Mouse (Mus musculus) frontal cortex, adult 2 months (tissue): ENCODE measurements at regions not wholly inside any gene's neighbourhood (a gene's known extent, or its start where the extent isn't known, plus 50 kb on each side); places are given as distances from the start of the nearest gene placed in this dataset.

Source experiments
- DNase-seq, 2 experiments: peaks; one replicate each; pipeline ENCODE4 v3.0.0; 2022; ENCODE audit warnings: low spot score in 1 of 2; ENCODE audit errors: extremely low spot score in 1 of 2

DNA sequence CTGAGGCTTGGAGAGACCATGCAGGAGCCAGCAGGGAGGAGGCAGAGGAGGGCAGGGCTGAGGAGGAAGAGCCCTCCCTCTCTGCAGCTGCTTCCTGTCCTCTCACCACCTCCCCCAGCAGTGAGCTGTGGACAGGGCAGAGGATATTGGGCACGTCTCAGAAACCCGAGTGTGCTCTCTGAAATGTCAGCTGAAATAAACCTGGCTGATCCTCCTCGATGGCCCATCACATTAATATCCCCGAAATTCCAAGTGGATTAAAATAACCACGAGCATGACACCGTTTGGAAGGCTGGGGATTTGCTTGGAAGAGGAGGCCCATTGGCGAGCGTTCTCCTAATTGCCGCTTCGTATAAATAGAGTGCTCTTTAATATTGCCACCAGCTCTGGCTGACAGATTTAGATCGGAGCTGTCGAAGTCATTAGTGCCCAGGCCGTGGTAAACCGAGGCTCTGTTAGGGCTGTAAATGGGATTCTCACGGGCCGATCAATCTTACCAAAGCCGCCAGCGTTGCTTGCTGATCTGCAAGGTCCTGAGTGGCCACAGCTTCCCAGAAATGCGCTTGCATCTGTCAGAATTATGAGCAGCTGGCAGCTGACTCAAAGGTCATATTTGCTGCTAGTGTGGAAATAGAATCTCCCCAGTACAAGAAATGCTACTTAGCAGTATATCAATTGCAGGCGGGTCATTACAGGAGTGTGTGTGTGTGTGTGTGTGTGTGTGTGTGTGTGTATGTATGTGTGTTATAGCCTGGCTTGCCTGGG, 268.5 kb downstream of the Rplp1 start:
- DNase-seq = no peak

DNA sequence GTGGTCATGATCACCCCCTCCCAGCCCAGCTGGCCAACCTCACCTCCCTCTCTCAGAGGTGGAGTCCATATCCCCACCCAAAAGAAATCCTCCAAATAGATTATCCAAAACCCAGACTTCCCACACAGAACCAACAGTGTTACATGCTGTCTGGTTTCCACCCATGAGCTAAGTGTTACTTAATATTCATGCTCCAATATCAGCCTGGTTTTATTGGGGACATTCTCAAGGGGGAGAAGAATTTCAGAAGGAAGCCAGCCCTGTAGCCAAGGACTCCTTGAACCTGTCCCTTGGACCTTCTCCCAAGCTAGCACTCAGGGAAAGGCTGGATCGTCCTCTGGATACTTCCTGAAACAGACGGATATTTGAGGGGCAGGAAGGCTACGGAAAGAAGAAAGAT, 268.6 kb downstream of the Tle3 start:
- no peak for DNase-seq

DNA sequence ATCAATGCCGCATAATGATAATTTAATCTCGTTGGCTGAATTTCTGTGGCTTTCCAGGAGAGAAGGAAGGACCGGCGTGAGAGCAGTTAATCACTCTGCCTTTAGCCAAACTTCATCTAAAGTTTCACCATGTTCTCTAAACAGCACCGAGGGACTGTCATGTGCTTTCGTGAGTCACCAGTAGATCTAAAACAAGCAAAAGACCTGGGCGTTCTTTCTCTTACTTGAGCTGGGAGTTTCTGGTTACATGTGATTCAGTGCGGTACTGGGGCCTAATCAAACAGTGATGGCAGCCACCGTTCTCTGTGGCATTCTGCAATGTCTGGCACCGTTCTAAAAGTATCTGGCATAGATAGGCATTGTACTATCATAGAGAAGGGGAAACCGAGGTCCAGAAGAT, 266.7 kb downstream of the Tle3 start:
- DNase-seq = no peak

DNA sequence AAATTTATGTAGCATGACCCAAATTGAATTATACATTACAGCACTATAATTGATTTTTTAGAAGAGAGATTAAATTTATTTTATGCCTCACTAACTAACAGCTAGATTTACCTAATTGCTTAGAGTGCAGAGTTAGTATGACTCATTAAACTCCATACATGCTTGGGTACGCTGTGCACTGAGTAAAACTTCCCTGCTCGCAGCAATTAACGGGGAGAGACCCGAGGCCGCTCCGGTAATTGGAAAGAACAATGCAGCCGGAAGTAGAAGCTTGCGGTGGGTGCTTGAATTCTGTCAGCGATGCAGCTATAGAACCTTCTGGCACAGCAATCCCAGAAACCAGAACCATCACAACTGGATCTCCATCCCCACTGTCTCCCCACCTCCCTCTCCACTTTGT, 261.8 kb downstream of the Tle3 start:
- no peak for DNase-seq

DNA sequence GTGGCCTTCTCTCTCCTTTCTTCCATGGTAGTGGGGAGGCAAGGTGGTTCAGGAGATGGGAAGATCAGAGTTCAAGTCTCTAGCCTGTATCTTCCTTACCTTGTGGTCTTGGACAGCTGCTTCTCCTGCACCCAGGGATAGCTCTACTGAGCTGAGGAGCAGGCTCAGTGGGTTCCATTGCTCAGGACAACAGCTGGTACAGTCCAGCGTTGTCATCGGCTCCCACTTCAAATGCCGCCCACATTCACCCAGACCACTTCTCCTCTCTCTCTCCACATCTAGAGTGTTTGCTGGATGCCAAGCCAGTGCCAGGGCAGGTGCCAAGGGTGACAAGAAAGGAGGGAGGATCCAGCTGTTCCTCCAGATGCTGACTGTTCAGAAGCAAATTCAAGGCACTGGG, 260.4 kb downstream of the Tle3 start:
- no peak for DNase-seq

DNA sequence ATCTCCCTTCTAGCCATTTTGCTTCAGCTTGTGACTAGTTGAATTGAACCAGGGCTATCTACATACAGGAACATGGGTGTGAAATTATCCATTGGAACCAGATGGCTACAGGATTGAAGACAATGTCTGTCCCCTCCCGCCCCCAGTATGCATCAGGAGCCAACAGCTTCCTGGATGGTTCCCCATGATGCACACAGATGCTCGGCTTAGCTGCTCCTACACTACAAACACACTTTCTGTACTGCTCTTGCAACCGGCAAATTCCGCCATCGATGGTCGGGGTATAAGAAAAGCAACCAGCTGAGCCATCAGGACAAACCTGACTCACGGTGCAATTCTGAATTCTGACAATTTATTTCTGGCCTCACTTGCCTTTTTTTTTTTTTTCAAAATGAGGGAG, 258.9 kb downstream of the Tle3 start:
- peak; percentile 21 to 47 for DNase-seq

DNA sequence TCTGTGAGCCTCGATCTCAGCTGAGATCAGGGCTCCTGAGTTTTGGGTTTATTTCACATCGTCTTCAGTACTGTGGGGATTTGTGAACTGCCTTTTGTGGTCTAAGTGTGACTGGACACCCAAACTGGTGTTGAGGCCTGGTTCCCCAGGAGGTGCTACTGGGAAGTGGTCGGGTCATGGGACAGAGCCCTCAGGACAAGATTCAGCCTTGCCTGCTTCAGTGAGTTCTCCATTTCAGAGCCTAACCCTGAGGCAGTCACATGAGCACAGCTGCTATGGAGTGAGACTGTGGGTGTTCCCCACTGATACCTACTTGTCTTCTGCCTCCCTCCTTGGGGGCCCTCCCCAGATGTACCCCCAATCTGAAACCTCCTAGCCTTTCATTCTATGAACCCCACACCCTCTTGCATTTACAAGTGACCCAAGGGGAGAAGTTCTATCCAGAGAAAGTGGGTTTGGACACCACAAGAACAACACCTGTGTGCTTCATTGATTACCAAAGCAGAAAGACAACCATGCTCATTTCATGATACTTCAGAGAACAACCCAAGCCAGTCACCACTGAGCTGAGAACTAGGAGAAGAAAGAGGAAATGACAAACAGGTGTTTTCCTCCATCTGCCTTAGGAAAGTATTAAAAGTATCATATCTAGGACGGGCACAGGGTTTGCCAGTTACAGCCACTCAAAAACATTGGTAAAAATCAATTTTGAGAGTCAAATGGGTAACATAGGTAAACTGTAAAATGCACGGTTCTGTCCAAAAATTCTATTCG, 255.8 kb downstream of the Tle3 start:
- DNase-seq = no peak

DNA sequence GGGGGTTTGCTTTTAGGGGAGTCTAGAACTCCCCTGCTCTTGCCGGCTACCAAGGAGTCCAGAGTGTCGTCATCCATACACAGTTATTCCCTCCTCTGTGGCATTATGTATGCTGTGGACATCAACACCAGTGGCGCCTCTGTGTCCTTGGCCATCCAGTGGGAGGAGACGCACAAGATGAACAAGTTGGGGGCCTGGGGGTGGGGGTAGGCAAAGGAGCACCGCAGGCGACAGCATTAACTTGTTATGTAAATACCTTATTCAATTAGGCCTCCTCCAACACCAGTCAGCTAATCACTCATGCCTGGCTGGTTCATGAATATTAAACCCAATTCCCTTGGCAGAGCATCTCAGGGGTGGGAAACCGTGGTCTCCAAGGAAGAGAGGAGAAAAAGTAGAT, 250.8 kb downstream of the Tle3 start:
- DNase-seq = no peak

DNA sequence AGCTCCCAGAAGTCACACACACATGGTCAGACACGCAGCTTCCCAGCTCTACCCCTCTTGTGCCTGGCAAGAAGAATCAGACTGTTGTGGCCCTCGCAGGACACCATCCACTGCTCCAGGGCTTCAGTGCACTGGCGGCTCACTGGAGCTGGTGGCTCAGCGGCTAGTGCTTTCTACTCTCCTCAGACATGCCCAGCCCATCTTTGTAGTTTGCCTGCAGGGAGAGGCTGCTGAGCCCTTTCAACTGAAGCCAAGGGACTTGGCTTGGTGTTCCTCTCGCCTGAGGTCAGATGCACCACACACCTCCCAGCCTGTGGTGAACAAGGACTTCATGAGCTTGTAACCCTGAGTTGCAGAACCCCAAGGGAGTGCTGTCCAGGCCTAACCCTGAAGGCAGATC, 249.8 kb downstream of the Tle3 start:
- no peak for DNase-seq

DNA sequence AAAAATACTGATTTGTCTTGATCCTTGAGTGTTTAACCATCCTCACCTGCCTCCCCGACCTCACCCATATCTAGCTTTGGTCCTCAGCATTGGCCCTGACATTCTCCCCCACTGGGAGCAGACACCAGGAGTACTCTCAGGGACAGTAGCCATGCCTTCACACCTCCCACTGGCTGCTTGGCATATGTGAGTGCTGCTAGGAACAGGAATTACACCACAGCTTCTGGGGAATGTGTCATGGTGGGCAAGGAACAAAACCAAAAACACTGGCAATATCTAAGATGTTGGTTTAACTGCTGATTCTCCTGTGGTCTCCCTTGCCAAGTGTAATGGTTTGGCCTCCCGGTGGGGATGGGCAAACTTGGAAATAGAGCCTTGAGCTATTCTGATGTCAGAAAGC, 248.6 kb downstream of the Tle3 start:
- peak; percentile 21 to 60 for DNase-seq

DNA sequence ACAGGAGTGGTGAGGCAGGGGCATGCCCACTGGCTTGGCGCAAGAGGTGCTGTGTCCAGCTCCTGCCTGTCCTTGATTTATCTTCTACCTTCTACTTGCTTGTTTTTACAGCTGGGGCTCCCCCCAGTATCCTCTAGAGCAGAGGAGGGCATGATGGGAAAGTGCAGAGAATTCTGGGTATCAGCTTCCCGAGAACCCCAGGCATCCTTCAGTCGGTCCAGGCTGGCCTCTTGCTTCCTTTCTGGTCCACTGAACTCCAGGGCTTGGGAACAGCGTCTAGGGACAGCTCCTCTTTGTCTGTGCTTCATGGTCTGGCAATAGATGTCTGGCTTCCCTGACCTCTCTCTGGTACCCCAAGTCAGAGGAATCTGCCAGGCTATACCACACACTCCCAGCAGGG, 247.9 kb downstream of the Tle3 start:
- DNase-seq = no peak

DNA sequence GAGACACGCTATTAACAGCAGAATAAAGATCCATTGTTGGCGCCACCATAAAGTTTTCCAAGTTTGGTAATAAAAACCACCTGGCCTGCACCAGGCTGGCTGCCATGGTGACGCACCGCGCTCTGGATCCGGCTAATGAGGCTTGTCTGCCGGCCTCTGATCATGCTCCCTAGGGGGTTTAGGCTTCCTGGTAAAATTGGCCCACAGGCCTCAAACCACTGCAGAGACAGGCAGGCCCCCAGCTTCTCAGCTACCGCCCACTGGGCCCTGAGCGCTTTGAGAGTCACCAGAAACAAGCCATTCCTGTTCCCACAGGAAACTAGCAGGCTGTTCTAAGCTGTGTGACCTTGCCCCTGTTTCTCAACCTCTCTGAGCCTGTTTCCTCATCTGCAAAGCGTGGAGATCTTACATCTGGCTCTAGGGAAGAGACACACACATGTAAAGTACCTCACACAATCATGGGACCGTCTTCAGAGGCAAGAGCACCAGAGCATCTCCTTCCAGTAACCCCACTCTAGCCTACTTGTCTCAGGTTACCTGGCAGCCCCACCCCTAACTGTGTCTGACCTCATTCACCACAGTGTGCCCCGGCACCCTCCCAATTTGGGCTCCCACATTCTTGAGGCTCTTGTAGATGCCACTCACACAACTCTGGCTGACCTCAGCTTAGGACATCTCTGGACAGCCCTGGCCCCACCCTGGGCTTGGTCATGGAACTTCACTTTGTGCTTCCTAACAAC, 246.5 kb downstream of the Tle3 start:
- peak in 1 of 2 experiments; percentile 16 for DNase-seq

DNA sequence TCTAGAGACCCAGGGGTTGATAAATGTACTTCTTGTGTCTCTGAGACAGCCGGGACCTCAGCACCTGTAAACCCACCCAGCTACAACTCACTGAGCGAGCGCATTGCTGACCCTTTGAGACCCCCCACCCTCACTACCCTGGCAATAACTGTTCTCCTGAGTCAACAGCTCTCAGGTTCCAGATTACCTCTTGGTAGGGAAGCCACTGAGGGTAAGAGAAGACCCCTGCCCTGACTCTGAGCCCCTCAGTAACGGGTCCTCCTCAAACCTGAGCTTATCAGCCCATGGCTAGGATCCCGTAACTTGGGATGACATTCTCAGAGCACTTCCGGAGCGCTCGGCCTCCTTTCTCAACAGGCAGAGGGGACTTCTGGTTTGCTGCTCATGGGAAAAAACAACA, 245.8 kb downstream of the Tle3 start:
- no peak for DNase-seq

DNA sequence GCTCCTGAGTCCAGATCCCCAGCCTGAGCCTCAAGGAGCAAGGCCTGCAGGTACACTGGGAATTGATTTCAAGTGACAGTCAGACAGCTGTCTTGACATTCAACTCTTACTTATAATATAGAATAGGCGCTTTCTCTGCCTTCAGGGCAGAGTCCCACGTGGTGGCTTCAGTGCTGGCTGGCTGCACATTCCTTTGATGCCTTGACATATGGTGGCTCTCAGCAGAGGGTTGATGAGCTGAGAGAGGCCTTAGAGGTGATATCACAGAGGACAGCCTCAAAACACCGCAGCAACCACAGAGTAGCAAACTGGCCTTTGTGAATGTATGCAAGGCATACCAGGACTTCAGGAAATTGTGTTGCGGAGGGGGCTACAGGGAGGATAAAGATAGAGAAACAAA, 243.4 kb downstream of the Tle3 start:
- no peak for DNase-seq

DNA sequence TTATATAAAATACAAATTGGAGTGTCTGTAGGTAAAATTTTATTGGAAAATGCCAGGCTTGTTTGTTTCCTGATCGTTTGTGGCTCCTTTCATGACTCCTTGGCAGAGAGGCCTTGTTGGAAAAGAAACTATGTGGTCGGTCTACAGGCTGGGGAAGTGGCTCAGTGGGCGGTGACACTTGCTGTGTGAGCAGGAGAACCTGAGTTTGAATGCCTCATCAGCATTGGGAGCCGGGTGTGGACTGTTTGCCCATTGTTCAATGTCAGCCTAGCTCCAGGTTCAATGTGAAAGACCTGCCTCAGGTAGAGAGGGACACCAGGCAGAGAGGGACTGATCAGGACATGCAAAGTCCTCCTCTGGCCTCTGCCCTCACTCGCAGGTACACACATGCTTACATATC, 235.4 kb downstream of the Tle3 start:
- no peak for DNase-seq

DNA sequence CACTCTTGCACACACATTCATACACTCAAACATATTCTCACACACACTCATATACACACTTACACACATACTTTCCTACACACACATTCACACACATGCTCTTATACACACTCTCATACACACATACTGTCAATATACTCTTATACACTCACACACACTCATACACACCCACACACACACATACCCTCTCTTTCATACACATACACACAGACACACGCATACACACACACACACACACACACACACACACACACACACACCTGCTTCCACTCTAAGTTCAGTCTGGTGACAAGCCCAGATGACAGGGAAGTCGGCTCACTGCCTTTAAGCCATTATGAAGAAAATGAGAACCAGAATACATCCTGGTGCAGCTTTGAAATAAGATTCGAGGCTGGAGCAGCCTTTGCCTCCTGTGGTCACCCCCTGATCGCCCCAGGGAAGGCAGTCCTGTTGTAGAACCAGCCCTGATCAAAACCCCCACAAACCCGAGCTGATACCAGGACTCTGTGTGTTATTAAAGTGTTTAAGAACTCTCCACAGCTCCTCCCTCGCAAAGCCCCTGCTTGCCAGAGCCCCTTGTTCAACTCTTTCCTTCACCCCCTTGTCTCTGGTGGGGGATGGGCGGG, 230.3 kb downstream of the Tle3 start:
- no peak for DNase-seq

DNA sequence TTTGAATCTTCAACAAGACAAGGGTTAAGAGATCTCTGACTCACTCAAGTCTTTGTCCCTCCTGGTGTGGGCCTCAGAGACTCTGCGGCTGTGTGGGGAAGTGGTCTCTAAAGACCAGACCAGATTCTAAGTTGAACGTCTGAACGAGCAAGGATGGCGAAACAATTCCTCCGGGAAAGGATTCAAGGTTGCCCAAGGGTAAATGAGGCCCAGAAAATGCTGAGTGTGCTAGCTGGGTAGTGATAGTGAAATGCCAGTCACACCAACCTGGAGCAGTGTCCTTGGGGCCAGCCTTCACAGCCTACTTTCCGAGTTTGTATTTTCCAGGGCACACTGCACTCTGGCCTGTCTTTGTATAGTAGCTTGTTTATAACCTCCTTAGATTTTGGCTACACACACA, 229.7 kb downstream of the Tle3 start:
- no peak for DNase-seq

DNA sequence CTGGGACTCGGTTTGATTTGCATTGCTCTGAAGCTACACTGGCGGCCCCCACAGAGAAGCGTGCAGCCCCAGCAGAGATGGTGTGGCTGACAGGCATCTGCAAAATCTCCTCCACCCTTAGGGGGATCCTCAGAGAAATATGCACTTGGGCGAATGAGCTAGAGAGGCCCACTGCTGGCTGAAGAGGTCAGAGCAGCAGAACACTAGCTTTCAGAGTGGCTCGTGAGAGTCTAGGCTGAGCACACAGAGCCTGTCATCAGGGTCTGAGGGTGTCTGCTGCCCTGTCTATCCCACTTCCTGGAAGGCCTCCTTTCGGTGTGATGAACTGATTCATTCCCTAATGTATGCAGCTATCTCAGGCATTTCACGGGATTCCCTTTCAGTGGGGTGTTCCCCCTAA, 225.1 kb downstream of the Tle3 start:
- DNase-seq = no peak

DNA sequence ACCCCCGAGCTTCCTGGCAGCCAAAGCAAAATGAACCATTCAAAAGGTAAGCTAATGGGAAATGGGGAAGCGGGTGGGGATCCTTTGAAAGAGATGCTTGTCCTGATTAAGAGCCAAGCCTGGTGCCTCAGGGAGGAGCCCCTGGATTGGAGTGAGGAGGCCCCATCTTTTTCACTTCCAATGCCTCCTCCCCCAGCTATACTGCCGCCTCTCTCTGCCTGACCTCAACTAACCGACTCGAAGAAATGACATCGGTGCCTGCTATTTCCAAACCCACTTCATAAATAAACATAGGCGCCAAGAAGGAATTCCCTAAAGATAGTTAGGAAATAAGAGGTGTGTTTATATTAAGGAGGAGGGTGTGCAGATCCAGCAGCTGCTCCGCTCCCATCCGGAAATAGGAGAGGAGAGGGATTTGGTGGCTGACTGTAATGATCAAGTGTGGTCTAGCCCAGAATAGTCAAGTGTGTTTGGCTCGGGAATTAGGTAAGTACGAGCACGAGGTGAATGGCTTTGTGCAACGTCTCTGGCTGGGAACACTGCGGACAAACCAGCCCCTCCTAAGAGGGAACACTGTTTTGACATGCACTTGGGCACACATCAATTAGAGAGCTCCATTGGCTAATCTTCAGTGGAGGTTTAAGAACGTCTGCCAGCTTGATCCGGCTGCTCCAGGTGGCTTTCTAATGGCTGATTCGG, 224.4 kb downstream of the Tle3 start:
- DNase-seq = no peak

DNA sequence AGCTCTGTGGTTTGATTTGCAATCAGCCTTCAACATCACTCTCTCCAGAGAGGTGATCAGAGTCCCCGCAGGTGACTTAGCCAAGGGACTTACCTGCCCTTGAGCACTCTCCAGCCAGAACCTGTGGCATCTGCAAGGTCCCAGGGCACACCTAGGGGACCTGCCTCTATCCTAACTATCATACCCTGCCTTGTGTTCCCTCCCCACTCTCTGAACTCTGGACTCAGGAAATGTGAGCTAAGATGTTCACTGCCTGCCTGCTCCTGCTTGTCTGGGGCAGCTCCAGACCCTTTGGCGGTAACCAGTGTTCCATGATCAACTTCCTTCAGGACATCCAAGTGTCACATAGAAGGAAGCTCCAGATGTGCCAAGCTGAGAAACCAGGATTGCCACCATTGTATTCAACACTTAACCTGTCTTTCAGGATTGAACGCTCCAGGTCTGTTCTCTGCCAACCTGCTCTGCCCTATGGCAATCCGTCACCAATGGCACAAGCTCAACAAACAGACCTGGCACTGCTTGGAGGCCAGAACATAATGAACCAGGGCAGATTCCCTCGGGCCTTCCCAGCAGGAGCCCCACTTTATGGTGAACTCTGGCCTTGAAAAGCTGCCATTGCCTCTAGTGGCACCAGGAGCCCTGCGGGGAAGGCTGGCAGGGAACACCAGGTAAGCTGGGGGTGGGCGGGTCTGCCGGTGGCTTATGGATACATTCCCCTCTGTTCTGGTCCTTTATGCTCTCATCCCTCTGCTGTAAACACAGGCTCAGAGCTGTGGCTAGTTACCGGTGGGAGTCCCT, 223.2 kb downstream of the Tle3 start:
- no peak for DNase-seq
